Mouse (Mus musculus) bone marrow macrophage, adult 2 months (primary cell): ENCODE measurements around the gene Med17. TPM values are rescaled to one million over a fixed set of nuclear protein-coding genes. Genes with fewer than 3 reads are reported as not detected.

Source experiments
- H3K27ac ChIP-seq: 2 replicates; pipeline ENCODE4 v1.5.1; 2012; ENCODE audit warnings: low read depth, low read length; ENCODE audit not compliant: insufficient read depth
- H3K4me1 ChIP-seq: 2 replicates; pipeline ENCODE4 v1.6.1; 2012; ENCODE audit warnings: low read length; ENCODE audit not compliant: control insufficient read depth, insufficient read depth
- H3K4me3 ChIP-seq: 2 replicates; pipeline ENCODE4 v1.5.1; 2012; ENCODE audit warnings: mild to moderate bottlenecking, low read length, moderate library complexity; ENCODE audit not compliant: insufficient read depth
- CTCF ChIP-seq: IDR thresholded peaks from 2 replicates; pipeline ENCODE4 v1.5.1; 2012; ENCODE audit warnings: low read depth, mild to moderate bottlenecking, low read length, moderate library complexity
- POLR2A ChIP-seq: IDR thresholded peaks from 2 replicates; pipeline ENCODE4 v1.6.1; 2012; ENCODE audit warnings: mild to moderate bottlenecking, low read depth, low read length, borderline replicate concordance
- polyA plus RNA-seq: library from polyadenylated mRNA; stranded (reverse); fragments of >200 nt; gene quantifications from 2 replicates; pipeline ENCODE4 v1.2.4, GENCODE M21; 2012; ENCODE audit not compliant: missing spikeins, insufficient read depth, insufficient read length

Gene Med17
- polyA plus RNA-seq, 1 experiment, result 70.6 TPM

DNA sequence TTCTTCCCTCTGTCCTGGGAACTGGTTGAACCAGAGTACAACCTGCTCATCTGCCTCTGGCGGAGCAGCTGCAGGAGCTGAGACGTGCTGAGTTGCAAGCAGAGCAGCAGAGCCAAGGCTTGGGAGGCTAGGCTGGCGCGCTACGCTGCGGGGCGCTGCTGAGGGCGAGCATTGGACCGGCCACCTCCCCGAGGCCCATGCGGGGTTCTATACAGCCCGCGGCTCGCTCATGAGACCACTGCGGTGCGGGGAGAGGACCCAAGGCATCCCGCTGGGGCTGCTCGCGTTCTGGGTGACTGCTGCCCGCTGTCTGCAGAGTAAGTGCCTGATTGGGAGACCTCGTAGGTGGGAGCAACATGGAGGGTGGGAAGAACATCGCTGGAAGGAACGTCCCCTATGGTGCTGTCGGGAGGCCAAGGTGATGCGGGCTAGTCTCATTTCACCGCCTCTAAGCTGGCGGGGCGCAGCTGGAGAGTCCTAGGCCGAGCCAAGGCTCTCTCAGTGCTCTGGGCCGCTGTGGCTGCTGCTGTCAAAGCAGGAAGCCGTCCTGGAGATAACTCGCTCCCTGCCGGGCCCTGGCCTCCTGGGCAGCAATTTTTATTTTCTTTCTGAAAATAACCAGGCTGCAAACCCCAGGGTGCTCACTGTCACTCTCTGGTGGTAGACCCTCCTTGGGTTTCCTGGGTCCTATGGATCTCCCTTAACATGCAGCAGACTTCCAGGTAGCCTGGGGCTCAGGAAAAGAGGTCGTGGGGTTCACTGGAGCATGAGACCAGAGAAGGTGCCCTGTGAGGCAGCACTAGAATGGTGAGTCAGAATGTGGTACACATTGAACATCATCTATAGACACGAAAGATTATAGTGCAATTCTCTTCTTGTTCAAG lies 40.4 kb downstream of the Med17 start, which contains the start of gene Vstm5:
Gene Vstm5 (plus strand): TSS at position 4 of the 884 bp plus-strand sequence.
- TF ChIP-seq CTCF (no peak), POLR2A (no peak)

DNA sequence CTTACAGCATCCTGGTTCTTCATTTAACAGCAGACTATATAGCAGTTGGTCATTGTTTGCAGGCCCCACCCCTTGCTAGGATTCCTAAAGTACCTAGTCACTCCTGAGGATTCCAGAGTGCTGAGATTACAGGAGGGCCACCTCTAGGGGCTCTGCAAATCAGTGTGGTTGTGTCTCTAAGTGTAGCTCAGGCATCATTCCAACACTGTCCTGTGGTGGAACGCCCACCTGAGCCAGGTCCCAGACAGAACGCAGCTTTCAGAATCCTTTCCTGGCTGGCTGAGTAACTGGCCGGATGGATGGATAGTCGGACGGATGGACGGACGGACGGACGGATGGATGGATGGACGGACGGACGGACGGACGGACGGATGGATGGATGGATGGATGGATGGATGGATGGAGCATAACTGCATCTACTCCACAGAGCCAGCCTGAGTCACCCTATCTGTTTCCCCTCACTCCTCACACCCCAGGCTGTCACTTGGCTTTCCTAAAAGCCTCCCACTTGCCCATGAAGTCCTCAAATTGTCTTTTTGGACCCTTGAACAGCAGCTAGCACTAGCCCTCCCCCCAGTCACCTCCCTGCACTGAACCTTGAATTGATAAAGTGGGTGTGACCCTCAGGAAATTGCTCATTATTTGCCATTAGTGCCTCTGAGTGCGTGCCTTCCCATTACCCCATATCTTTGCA lies 41.3 kb downstream of the Med17 start:
- TF ChIP-seq POLR2A (no peak), CTCF (no peak)
- no peak overlapping the region for H3K4me3 ChIP-seq

More for the DNA sequence above, 40.4 kb downstream of the Med17 start, which contains the start of gene Vstm5:
- Histone ChIP-seq H3K4me3 (peak within 1 kb of the TSS; percentile 5; the same call in 1 of the 2 replicates), H3K27ac (no peak within 1 kb of the TSS), H3K4me1 (no peaks in the 10 kb centered on the region)

GRCm38 (mm10) chr9:15237516-15238296 lies 42.0 kb downstream of the Med17 start:
- no peak for TF ChIP-seq POLR2A
- TF ChIP-seq CTCF, result no peak
- no peaks in the 10 kb centered on the region for H3K4me1 ChIP-seq
- H3K27ac ChIP-seq, result no peak overlapping the region
- no peak overlapping the region for H3K4me3 ChIP-seq

More for the DNA sequence above, 41.3 kb downstream of the Med17 start:
- H3K4me1 ChIP-seq, result no peaks in the 10 kb centered on the region
- H3K27ac ChIP-seq, result no peak overlapping the region

GRCm38 (mm10) chr9:15235986-15236385 lies 43.7 kb downstream of the Med17 start:
- no peak overlapping the region for H3K4me3 ChIP-seq
- no peak for TF ChIP-seq CTCF
- no peak for TF ChIP-seq POLR2A
- no peaks in the 10 kb centered on the region for H3K4me1 ChIP-seq
- H3K27ac ChIP-seq, result no peak overlapping the region

DNA sequence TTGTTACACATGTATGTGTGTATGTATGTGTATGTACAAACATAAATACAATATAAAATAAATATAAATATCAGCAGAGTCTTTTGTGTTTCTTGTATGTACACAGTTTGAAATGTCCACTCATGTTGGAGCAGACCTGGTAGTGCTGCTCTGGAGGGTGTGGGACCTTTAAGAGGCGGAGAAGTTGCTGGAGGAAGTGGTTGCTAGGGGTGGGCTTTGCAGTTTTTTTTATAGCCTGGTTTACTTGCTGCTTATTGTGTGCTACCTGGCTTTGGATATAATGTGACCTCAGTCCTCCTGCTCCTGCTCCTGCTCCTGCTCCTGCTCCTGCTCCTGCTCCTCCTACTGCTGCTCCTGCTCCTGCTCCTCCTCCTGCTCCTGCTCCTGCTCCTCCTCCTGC lies 46.1 kb downstream of the Med17 start:
- Histone ChIP-seq H3K4me3 (no peak overlapping the region), H3K27ac (no peak overlapping the region), H3K4me1 (no peaks in the 10 kb centered on the region)
- TF ChIP-seq CTCF (no peak), POLR2A (no peak)

GRCm38 (mm10) chr9:15232445-15232844 lies 47.3 kb downstream of the Med17 start:
- H3K4me3 ChIP-seq, result no peak overlapping the region
- H3K27ac ChIP-seq, result no peak overlapping the region
- no peak for TF ChIP-seq CTCF
- TF ChIP-seq POLR2A, result no peak
- no peaks in the 10 kb centered on the region for H3K4me1 ChIP-seq

DNA sequence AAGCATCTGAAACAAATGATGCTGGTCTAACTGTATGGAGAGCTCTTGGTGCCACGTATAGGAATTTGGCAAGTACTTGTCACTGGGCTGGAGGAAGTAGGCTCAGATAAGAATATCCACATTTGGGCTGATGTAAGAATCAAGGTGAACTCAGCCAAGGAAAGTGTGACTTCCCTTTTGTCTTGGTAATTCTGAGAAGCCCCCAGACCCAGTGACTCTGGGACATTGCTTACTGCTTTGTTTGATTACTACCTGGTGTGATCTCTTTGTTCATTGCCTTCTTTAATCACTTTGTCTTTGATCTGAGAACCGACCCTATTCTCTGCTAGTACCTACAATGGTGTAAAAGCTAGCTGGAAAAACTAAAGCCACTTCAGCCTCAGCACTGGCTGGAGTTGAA lies 54.8 kb downstream of the Med17 start:
- Histone ChIP-seq H3K4me1 (no peaks in the 10 kb centered on the region), H3K4me3 (no peak overlapping the region), H3K27ac (no peak overlapping the region)
- TF ChIP-seq POLR2A, result no peak
- no peak for TF ChIP-seq CTCF

DNA sequence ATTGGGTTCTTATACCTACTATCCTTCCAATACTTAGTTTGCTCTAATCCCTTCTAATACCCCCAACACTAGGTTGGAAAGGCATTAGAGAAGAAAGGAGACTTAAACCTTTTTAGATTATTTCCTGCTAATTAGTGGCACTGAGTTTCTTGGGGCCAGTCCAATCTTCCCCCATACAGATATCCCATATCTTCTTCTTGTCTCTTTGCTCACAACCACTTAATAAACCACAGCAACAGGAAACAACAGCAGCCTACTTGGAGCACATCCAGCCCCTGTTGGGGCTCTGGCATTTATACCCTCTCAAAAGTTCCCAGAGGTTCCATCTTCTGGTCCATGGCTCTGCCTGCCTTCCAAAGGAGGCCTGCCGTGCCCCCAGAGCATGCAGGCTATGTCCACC lies 66.0 kb downstream of the Med17 start:
- Histone ChIP-seq H3K4me3 (no peak overlapping the region), H3K27ac (no peak overlapping the region), H3K4me1 (no peaks in the 10 kb centered on the region)
- TF ChIP-seq CTCF, result no peak
- TF ChIP-seq POLR2A, result no peak

GRCm38 (mm10) chr9:15211876-15212275 lies 67.9 kb downstream of the Med17 start:
- Histone ChIP-seq H3K4me1 (no peaks in the 10 kb centered on the region), H3K4me3 (no peak overlapping the region), H3K27ac (no peak overlapping the region)
- TF ChIP-seq CTCF (no peak), POLR2A (no peak)

Other genes starting within 250 kb of the Med17 start
- gene Panx1, start 234.5 kb downstream of the Med17 start, polyA plus RNA-seq, result 23.9 and 28.2 TPM in 2 replicates
- gene Hephl1, start 167.8 kb downstream of the Med17 start, polyA plus RNA-seq, result not detected in 2 replicates
- gene Vstm5, start 40.9 kb downstream of the Med17 start, polyA plus RNA-seq, result not detected in 2 replicates
- gene Taf1d, start 26.3 kb upstream of the Med17 start, polyA plus RNA-seq, result 81.2 and 89.3 TPM in 2 replicates
- 38.9 and 43.8 TPM in 2 replicates for gene 4931406C07Rik, start 26.5 kb upstream of the Med17 start, polyA plus RNA-seq
- gene Cep295, start 77.9 kb upstream of the Med17 start, polyA plus RNA-seq, result 24.5 and 26.2 TPM in 2 replicates
- gene Smco4, start 213.5 kb upstream of the Med17 start, polyA plus RNA-seq, result 1.6 TPM in 2 replicates